7 mouse cellular contexts compared by ENCODE assay signal in genomic region chrX:42151903-42152369, GRCm38 (mm10). TPM values are rescaled to one million over a fixed set of nuclear protein-coding genes. Genes with fewer than 3 reads are reported as not detected.
DNase-seq lines count a peak whose midpoint lies in the region; ATAC-seq lines count a peak whose summit lies in the region.

No protein-coding gene starts in this region.

- H3K4me1 ChIP-seq in embryonic facial prominence, embryonic 10.5 days, result peaks cover 4% of the 10 kb centered on the region; the same call in 1 of the 2 replicates
- H3K4me1 ChIP-seq in intestine, embryonic 16.5 days (ENCODE audit: control insufficient read depth, insufficient read depth, low read length), result no peaks in the 10 kb centered on the region
- 0 out of 2 replicates have a peak, but pooled peaks cover 5% of the 10 kb centered on the region for H3K4me1 ChIP-seq in limb, embryonic 10.5 days
- no peaks in the 10 kb centered on the region for H3K4me1 ChIP-seq in midbrain, embryonic 12.5 days

- no peaks in the 10 kb centered on the region for H3K27me3 ChIP-seq in embryonic facial prominence, embryonic 10.5 days (replicated peaks; ENCODE audit: low read depth, poor library complexity, severe bottlenecking)
- H3K27me3 ChIP-seq in intestine, embryonic 16.5 days (replicated peaks; ENCODE audit: control insufficient read depth, insufficient read depth, low read length), result no peaks in the 10 kb centered on the region
- H3K27me3 ChIP-seq in limb, embryonic 10.5 days (ENCODE audit: low read depth, poor library complexity, severe bottlenecking), result no peaks in the 10 kb centered on the region
- no peaks in the 10 kb centered on the region for H3K27me3 ChIP-seq in midbrain, embryonic 12.5 days

- 0 out of 2 replicates have a peak, but pooled peaks cover 4% of the 10 kb centered on the region for H3K9me3 ChIP-seq in embryonic facial prominence, embryonic 10.5 days
- no peaks in the 10 kb centered on the region for H3K9me3 ChIP-seq in intestine, embryonic 16.5 days (ENCODE audit: control insufficient read depth, low read length)
- H3K9me3 ChIP-seq in limb, embryonic 10.5 days (replicated peaks), result no peaks in the 10 kb centered on the region
- no peaks in the 10 kb centered on the region for H3K9me3 ChIP-seq in midbrain, embryonic 12.5 days

- peak overlapping the region; percentile 98 for H3K27ac ChIP-seq in embryonic facial prominence, embryonic 10.5 days (replicated peaks)
- peak overlapping the region; percentile 93 for H3K27ac ChIP-seq in intestine, embryonic 16.5 days (ENCODE audit: low read length)
- peak overlapping the region; percentile 98 for H3K27ac ChIP-seq in limb, embryonic 10.5 days
- H3K27ac ChIP-seq in midbrain, embryonic 12.5 days (replicated peaks), result peak overlapping the region; percentile 99

- peak; percentile 86 for DNase-seq in adrenal gland, adult 8-10 months
- DNase-seq in embryonic facial prominence, embryonic 10.5 days (ENCODE audit: low spot score), result peak; percentile 87
- peak; percentile 45 to 83 for DNase-seq in gastrocnemius, postnatal 4 days (ENCODE audit: low spot score in 2 of 2)
- DNase-seq in limb, embryonic 10.5 days (ENCODE audit: low spot score), result peak; percentile 78
- DNase-seq in spleen, adult 12 weeks (ENCODE audit: low spot score), result peak; percentile 54

- H3K9ac ChIP-seq in intestine, embryonic 16.5 days (ENCODE audit: low read depth, low read length), result peak overlapping the region; percentile 72
- H3K9ac ChIP-seq in midbrain, embryonic 12.5 days (replicated peaks), result peak overlapping the region; percentile 59

- peak overlapping the region; percentile 70 for H3K4me3 ChIP-seq in embryonic facial prominence, embryonic 10.5 days
- peak overlapping the region; percentile 62 for H3K4me3 ChIP-seq in intestine, embryonic 16.5 days (ENCODE audit: low read length)
- H3K4me3 ChIP-seq in limb, embryonic 10.5 days, result peak overlapping the region; percentile 68
- H3K4me3 ChIP-seq in midbrain, embryonic 12.5 days, result peak overlapping the region; percentile 58

- 15% methylated on average over 17 of the region's 17 CpGs for WGBS in embryonic facial prominence, embryonic 10.5 days
- WGBS in intestine, embryonic 16.5 days, result 14% methylated on average over 17 of the region's 17 CpGs
- WGBS in limb, embryonic 10.5 days, result 8% methylated on average over 17 of the region's 17 CpGs
- 21% methylated on average over 17 of the region's 17 CpGs for WGBS in midbrain, embryonic 12.5 days

- peak overlapping the region; percentile 47 for H3K4me2 ChIP-seq in intestine, embryonic 16.5 days (ENCODE audit: low read depth, low read length)
- peak overlapping the region; percentile 54 for H3K4me2 ChIP-seq in midbrain, embryonic 12.5 days (replicated peaks)

- no peaks in the 10 kb centered on the region for H3K36me3 ChIP-seq in embryonic facial prominence, embryonic 10.5 days (replicated peaks)
- H3K36me3 ChIP-seq in intestine, embryonic 16.5 days (ENCODE audit: control insufficient read depth, insufficient read depth, low read length), result no peaks in the 10 kb centered on the region
- H3K36me3 ChIP-seq in limb, embryonic 10.5 days, result no peaks in the 10 kb centered on the region
- no peaks in the 10 kb centered on the region for H3K36me3 ChIP-seq in midbrain, embryonic 12.5 days

- ATAC-seq in intestine, embryonic 16.5 days, result peak; percentile 67
- ATAC-seq in midbrain, embryonic 12.5 days (ENCODE audit: low FRiP score, low read depth), result peak; percentile 47

RNA-seq across cellular contexts. Expression of gene Stag2, which starts 2.8 kb away (rescaled TPM):
- total RNA-seq in adrenal gland, adult 8-10 months (2022), result 10 to 100 TPM; 66.1 to 86.9 (median 76.1) TPM
- polyA plus RNA-seq in embryonic facial prominence, embryonic 10.5 days (2016; fragmentation: Nextera tagmentation; extraction: Ambion mirVana), result 43.2 and 45.5 TPM in 2 replicates
- 100 to 1,000 TPM in 1 of 2 experiments, 10 to 100 TPM in 1; 91.2 to 113 TPM for total RNA-seq in gastrocnemius, postnatal 4 days (2021)
- 23.0 and 25.7 TPM in 2 replicates for polyA plus RNA-seq in intestine, embryonic 16.5 days (2015; fragmentation: Nextera tagmentation; extraction: Ambion mirVana)
- 38.8 and 47.1 TPM in 2 replicates for polyA plus RNA-seq in limb, embryonic 10.5 days (2016; fragmentation: Nextera tagmentation; extraction: Ambion mirVana)
- polyA plus RNA-seq in midbrain, embryonic 12.5 days (2016; fragmentation: Nextera tagmentation; extraction: Ambion mirVana), result 48.7 and 53.2 TPM in 2 replicates

Comparison
In these comparisons a context has a peak if more than half of its experiments do, and no peak if none do; other contexts are left out.
1. Peak in every context shown above with its lines: DNase-seq, ATAC-seq, H3K4me3 ChIP-seq and H3K27ac ChIP-seq.